Mouse (Mus musculus) ES-E14 (cell line): ENCODE data around the gene Stpg2. TPM values are rescaled to one million over a fixed set of nuclear protein-coding genes. Genes with fewer than 3 reads are reported as not detected.

Experiments
- DNase-seq: peaks from one replicate; pipeline ENCODE4 v3.0.0-alpha.2; 2013; ENCODE audit warnings: low read depth, low spot score
- H3K27ac ChIP-seq: 2 replicates; pipeline ENCODE4 v1.5.1; 2012; ENCODE audit warnings: low read depth, mild to moderate bottlenecking, low read length, moderate library complexity, mixed read lengths; ENCODE audit not compliant: poor library complexity, insufficient read depth, severe bottlenecking
- H3K36me3 ChIP-seq: 2 replicates; pipeline ENCODE4 v1.6.1; 2012; ENCODE audit warnings: mild to moderate bottlenecking, low read length, moderate library complexity, mixed read lengths; ENCODE audit not compliant: control insufficient read depth, poor library complexity, insufficient read depth, severe bottlenecking
- H3K4me1 ChIP-seq, 2 experiments: fragments of 150-350 bp in 1 of 2; sonication (generic) in 1 of 2; 2 replicates each; pipeline ENCODE4 v1.6.1; 2012; ENCODE audit warnings: low read length in 2 of 2, mild to moderate bottlenecking in 1 of 2, mixed read lengths in 1 of 2; ENCODE audit not compliant: control insufficient read depth in 2 of 2, insufficient read depth in 2 of 2, poor library complexity in 1 of 2
- H3K4me3 ChIP-seq, 2 experiments: fragments of 150-350 bp in 1 of 2; sonication (generic) in 1 of 2; 2 replicates each; pipeline ENCODE4 v1.5.1; 2012; ENCODE audit warnings: low read length in 2 of 2, low read depth in 1 of 2, mild to moderate bottlenecking in 1 of 2, mixed read lengths in 1 of 2; ENCODE audit not compliant: insufficient read depth in 1 of 2, poor library complexity in 1 of 2, severe bottlenecking in 1 of 2
- H3K9ac ChIP-seq: 2 replicates; pipeline ENCODE4 v1.6.1; 2012; ENCODE audit warnings: low read depth, mild to moderate bottlenecking, low read length, mixed read lengths; ENCODE audit not compliant: poor library complexity, insufficient read depth, severe bottlenecking
- H3K9me3 ChIP-seq: fragments of 150-350 bp; sonication (generic); 2 replicates; pipeline ENCODE4 v1.6.1; 2012; ENCODE audit warnings: low read depth, mild to moderate bottlenecking, low read length; ENCODE audit not compliant: control insufficient read depth, insufficient read depth
- CHD2 ChIP-seq: IDR thresholded peaks from 2 replicates; pipeline ENCODE4 v1.6.1; 2014; ENCODE audit warnings: mild to moderate bottlenecking, low read depth, low read length, inconsistent platforms
- HCFC1 ChIP-seq: IDR thresholded peaks from 2 replicates; pipeline ENCODE4 v1.6.1; 2012; ENCODE audit warnings: low read length, inconsistent platforms, borderline replicate concordance; ENCODE audit not compliant: insufficient read depth
- MAFK ChIP-seq: IDR thresholded peaks from 2 replicates; pipeline ENCODE4 v1.6.1; 2014; ENCODE audit warnings: mild to moderate bottlenecking, low read depth, low read length, inconsistent platforms; ENCODE audit not compliant: insufficient read depth
- ZC3H11A ChIP-seq: IDR thresholded peaks from 2 replicates; pipeline ENCODE4 v1.6.1; 2012; ENCODE audit warnings: low read depth, mild to moderate bottlenecking, inconsistent platforms, low read length, borderline replicate concordance
- ZNF384 ChIP-seq: IDR thresholded peaks from 2 replicates; pipeline ENCODE4 v1.6.1; 2012; ENCODE audit warnings: low read depth, low read length, inconsistent platforms
- in situ Hi-C, 2 experiments: fragments of 600-800 bp; cut with MboI; formaldehyde crosslinking; loops; one replicate each; pipeline ENCODE4 v1.15.1; 2025; ENCODE audit warnings: low sequenced_read_pairs in 2 of 2, inconsistent platforms in 1 of 2; ENCODE audit not compliant: unreplicated experiment in 2 of 2
- total RNA-seq: library from RNA; depleted of rRNA; stranded (reverse); fragments of 300-350 nt; gene quantifications from 2 replicates; pipeline ENCODE4 v1.2.3, GENCODE M21; 2012; rRNA removed

Stpg2 gene
- total RNA-seq, 1 experiment: not detected

DNA sequence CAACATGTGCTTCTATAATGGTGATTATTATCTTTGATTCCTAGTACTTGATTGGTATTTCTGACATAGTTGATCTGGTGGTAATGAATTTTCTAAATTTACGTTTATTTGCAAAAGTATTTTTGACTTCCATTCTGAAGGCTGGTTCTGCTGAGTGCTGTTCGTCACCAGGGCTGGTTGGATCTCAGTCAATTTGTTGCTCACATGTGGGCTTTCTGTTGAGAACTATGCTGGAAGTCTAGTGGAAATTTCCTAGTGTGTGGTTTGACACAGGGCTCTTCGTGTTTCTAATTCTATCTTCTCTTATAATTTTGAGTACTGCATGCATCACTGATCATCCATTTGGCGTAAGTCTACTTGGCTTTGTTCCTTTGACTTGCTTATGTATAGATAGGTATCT is 504.3 kb downstream of the Stpg2 start:
- Histone ChIP-seq H3K4me1 (no peaks in the 10 kb centered on the region), H3K36me3 (no peaks in the 10 kb centered on the region), H3K9me3 (no peaks in the 10 kb centered on the region), H3K9ac (no peak overlapping the region), H3K27ac (no peak overlapping the region), H3K4me3 (no peak overlapping the region)
- in situ Hi-C loops: no loop called here
- no peak for DNase-seq
- no peak for TF ChIP-seq MAFK

DNA sequence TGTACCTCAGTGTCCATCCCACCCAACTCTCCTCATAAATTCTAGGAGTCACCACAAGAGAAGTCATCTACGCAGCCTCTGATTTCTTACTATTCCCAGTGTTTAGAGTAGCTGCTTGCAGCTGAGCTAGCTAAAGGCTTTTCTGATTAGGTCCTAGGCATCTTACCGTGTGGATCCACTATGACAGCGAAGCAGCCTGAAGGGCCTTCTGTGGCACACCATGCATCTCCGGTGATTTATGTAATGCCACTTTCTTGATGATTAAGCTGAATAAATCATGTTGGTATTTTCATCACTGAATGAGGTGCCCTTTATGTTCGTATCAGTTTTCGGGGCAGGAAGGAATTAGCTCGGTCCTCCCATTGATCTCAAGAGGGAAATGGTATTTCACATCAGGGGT is 523.3 kb downstream of the Stpg2 start:
- no peak for DNase-seq
- TF ChIP-seq MAFK (no peak), ZNF384 (no peak), CHD2 (no peak), HCFC1 (no peak), ZC3H11A (no peak)
- H3K9me3 ChIP-seq: no peaks in the 10 kb centered on the region
- H3K27ac ChIP-seq: no peak overlapping the region
- no peaks in the 10 kb centered on the region for H3K36me3 ChIP-seq
- in situ Hi-C loops: no loop called here
- no peaks in the 10 kb centered on the region for H3K4me1 ChIP-seq
- H3K9ac ChIP-seq: no peak overlapping the region
- no peak overlapping the region for H3K4me3 ChIP-seq

DNA sequence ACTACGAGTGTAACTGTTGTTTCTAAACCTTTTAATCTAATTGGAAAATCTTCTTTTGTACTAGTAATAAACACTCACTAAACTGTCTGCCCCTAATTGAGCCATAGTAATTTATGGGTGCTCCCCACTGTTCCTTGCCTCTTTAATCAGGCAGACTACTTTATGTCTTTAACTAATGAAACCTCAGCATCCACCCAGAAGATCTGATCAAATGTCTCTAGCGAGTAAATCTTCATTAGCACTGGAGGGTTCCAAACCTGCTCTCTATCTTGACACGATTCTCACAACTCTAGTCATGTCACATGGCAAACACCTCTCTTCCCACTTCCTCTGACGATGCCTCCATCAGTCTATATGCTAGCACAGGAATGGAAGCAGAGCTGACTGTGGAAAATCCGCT is 523.8 kb downstream of the Stpg2 start:
- Histone ChIP-seq H3K9ac (no peak overlapping the region), H3K4me3 (no peak overlapping the region), H3K9me3 (no peaks in the 10 kb centered on the region), H3K27ac (no peak overlapping the region), H3K4me1 (no peaks in the 10 kb centered on the region), H3K36me3 (no peaks in the 10 kb centered on the region)
- no peak for DNase-seq
- in situ Hi-C loops: no loop called here
- TF ChIP-seq MAFK (no peak), ZC3H11A (no peak), HCFC1 (no peak), CHD2 (no peak), ZNF384 (no peak)

DNA sequence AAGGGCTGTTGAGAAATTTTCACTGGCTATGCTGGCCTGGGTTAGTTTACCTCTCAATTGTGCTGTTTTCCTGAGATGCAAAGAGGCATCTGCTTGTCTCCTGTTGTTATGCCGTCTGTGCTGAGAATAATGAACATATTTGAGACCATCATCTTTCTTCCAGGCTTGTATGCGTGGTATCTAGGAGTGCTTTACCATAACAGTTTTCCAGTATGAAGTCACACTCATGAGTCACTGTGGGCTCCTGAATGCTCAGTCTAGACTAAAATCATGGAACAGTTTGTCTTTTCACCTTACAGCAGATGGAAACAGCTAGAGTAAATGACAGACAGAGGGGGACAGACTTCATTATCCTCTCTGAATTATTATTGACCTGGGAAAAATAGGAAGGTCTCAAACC is 527.7 kb downstream of the Stpg2 start:
- Histone ChIP-seq H3K4me3 (no peak overlapping the region), H3K4me1 (no peaks in the 10 kb centered on the region), H3K9ac (no peak overlapping the region), H3K9me3 (no peaks in the 10 kb centered on the region), H3K36me3 (no peaks in the 10 kb centered on the region), H3K27ac (no peak overlapping the region)
- no peak for DNase-seq
- in situ Hi-C loops: no loop called here
- TF ChIP-seq ZC3H11A (no peak), ZNF384 (no peak), CHD2 (no peak)

DNA sequence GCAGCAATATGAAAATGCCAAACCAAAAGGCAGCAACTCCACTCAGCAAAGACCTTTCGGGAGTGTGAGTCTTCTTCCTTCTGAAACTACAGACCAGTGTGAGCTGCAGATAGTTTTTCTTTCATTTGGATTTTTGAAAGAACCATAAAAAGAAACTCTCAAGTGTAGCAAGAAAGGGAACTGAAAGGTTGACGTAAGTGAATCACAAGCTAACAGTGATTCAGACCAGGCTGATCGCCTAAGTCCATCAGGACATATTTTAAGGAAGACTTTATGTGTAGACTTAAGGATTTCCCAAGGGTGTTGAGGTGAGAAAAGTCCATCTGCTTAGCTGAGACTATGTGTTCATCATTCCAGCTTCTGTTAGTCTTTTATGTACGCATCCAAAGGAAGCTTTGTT is 533.9 kb downstream of the Stpg2 start:
- no peak overlapping the region for H3K27ac ChIP-seq
- H3K4me3 ChIP-seq: no peak overlapping the region
- H3K4me1 ChIP-seq: no peaks in the 10 kb centered on the region
- no peaks in the 10 kb centered on the region for H3K9me3 ChIP-seq
- no peak for TF ChIP-seq ZNF384
- no peak for TF ChIP-seq HCFC1
- no peak for DNase-seq
- in situ Hi-C loops: no loop called here
- H3K9ac ChIP-seq: no peak overlapping the region
- H3K36me3 ChIP-seq: no peaks in the 10 kb centered on the region

Other genes with a start within 250 kb of the Stpg2 start
- gene Rap1gds1, start 130.5 kb upstream of the Stpg2 start, total RNA-seq: 20.0 and 21.9 TPM in 2 replicates